Mouse (Mus musculus): ENCODE data around the gene Pitx1. TPM values are rescaled to one million over a fixed set of nuclear protein-coding genes. Genes with fewer than 3 reads are reported as not detected.
A peak's percentile ranks its signal among the peaks of the same experiment; 100 is the strongest.

Gene Pitx1
- polyA plus RNA-seq, 1 experiment from 2014 or later = not detected

DNA sequence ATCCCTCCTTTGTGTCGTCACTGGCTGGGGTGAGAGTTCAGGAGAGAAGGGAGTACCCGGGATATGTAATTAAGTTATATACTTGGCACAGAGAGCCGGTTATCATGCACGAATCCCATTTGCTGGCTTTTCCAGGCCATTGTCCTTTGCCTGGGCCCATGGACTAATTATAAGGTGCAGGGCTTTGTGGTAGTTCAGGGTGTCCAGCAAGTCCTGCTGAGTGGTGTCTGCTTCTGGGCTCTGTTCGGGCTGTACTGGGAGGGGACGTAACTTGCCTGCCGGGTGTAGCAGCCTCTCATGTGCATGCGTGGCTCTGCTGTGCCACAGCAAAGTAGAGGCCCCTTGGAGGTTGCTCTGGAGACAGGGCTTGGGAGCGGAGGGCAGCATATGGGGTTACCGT, 24.5 kb upstream of the Pitx1 start:
- H3K27me3 ChIP-seq (replicated peaks; ENCODE audit: insufficient read depth, low read length) = no peaks in the 10 kb centered on the region
- H3K4me2 ChIP-seq (replicated peaks; ENCODE audit: low read depth, low read length) = no peak overlapping the region
- no peak for TF ChIP-seq EP300 (IDR thresholded peaks at IDR 0.05)
- TF ChIP-seq CTCF (IDR thresholded peaks at IDR 0.05) = no peak
- ATAC-seq (no peak), DNase-seq (ENCODE audit: low spot score) (no peak)
- no peaks in the 10 kb centered on the region for H3K4me1 ChIP-seq (ENCODE audit: insufficient read depth, low read depth, low read length)
- H3K4me3 ChIP-seq (ENCODE audit: low read depth, low read length) = no peak overlapping the region
- H3K9ac ChIP-seq (replicated peaks; ENCODE audit: low read depth) = no peak overlapping the region
- no peaks in the 10 kb centered on the region for H3K9me3 ChIP-seq (ENCODE audit: low read length)
- 71% methylated on average over 10 of the region's 10 CpGs for WGBS
- H3K27ac ChIP-seq (ENCODE audit: low read length) = no peak overlapping the region
- no peaks in the 10 kb centered on the region for H3K36me3 ChIP-seq (ENCODE audit: insufficient read depth, low read length)

DNA sequence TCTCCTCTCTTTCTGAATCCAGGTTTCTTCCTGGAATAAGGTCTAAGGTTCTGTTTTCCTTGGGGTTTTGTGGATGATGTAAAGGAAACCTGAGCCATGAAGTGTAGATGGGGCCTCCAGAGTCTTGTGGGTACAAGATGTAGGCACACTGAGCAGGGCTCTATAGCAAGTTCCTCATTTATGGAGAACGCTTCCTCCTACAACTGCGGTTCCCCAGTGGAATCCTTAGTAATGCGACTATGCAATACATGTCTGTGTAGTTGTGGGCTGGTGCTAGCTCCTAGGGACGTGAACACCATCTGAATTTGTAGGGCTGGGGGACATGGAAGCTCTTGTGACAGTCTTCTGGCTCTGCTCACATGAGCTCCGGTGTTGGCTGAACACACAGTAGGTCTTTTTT, 22.5 kb upstream of the Pitx1 start:
- H3K27me3 ChIP-seq (replicated peaks; ENCODE audit: insufficient read depth, low read length) = no peaks in the 10 kb centered on the region
- 83% methylated on average over 5 of the region's 5 CpGs for WGBS
- no peak for DNase-seq (ENCODE audit: low spot score)
- ATAC-seq = no peak
- no peak overlapping the region for H3K9ac ChIP-seq (replicated peaks; ENCODE audit: low read depth)
- H3K36me3 ChIP-seq (ENCODE audit: insufficient read depth, low read length) = no peaks in the 10 kb centered on the region
- no peaks in the 10 kb centered on the region for H3K4me1 ChIP-seq (ENCODE audit: insufficient read depth, low read depth, low read length)
- TF ChIP-seq EP300 (IDR thresholded peaks at IDR 0.05) (no peak), CTCF (IDR thresholded peaks at IDR 0.05) (no peak)
- H3K4me2 ChIP-seq (replicated peaks; ENCODE audit: low read depth, low read length) = no peak overlapping the region
- no peak overlapping the region for H3K4me3 ChIP-seq (ENCODE audit: low read depth, low read length)
- no peaks in the 10 kb centered on the region for H3K9me3 ChIP-seq (ENCODE audit: low read length)
- H3K27ac ChIP-seq (ENCODE audit: low read length) = no peak overlapping the region

DNA sequence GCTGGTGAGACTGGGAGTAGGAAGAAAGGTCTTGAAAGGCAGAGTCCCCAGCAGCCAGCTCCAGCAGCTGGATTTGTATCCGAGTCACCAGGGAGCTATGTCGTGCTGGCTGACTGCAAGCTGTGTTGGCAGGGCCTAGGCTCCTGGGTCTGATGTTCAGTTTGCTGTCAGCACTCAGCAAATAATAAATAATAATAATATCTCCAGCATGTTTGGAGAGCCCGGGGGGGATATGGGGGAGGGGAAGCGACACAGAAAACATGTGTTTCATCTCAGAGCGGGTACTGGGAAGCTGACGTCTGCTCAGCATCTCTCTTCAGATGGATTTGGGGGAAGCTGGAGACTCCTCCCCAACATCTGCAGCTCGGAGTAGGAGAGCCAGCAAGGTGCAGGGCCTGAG, 19.8 kb upstream of the Pitx1 start:
- peak; percentile 16 for DNase-seq (ENCODE audit: low spot score)

DNA sequence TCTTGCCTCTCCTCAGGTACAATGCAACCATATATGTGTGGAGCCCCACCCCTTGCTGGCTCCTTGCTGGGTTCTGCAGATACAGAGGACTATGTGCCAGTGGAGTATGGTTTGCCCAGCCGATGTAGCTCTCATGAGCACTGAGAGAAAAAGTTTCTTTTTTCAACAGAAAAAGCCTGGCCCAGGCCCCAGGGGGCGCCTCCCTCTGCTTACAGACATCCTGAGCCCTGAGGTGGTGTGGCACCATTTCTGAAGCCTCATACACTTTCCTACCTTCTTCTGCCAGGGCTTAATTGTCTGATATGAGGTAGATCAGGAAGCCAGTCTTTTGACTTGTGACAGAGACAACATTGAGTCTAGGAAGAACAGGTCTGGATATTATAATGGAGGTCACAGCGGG, 16.2 kb upstream of the Pitx1 start:
- DNase-seq (ENCODE audit: low spot score) = no peak
- 65% methylated on average over 3 of the region's 3 CpGs for WGBS
- Histone ChIP-seq H3K9me3 (ENCODE audit: low read length) (no peaks in the 10 kb centered on the region), H3K4me1 (ENCODE audit: insufficient read depth, low read depth, low read length) (no peaks in the 10 kb centered on the region), H3K36me3 (ENCODE audit: insufficient read depth, low read length) (no peaks in the 10 kb centered on the region), H3K4me3 (ENCODE audit: low read depth, low read length) (no peak overlapping the region), H3K9ac (replicated peaks; ENCODE audit: low read depth) (no peak overlapping the region), H3K27ac (ENCODE audit: low read length) (no peak overlapping the region), H3K4me2 (replicated peaks; ENCODE audit: low read depth, low read length) (no peak overlapping the region), H3K27me3 (replicated peaks; ENCODE audit: insufficient read depth, low read length) (0 out of 2 replicates have a peak, but pooled peaks cover 5% of the 10 kb centered on the region)
- no peak for ATAC-seq
- TF ChIP-seq EP300 (IDR thresholded peaks at IDR 0.05) (no peak), CTCF (IDR thresholded peaks at IDR 0.05) (no peak)

More for the DNA sequence above, 19.8 kb upstream of the Pitx1 start:
- Histone ChIP-seq H3K4me1 (ENCODE audit: insufficient read depth, low read depth, low read length) (no peaks in the 10 kb centered on the region), H3K36me3 (ENCODE audit: insufficient read depth, low read length) (no peaks in the 10 kb centered on the region), H3K9ac (replicated peaks; ENCODE audit: low read depth) (no peak overlapping the region), H3K27ac (ENCODE audit: low read length) (no peak overlapping the region), H3K4me2 (replicated peaks; ENCODE audit: low read depth, low read length) (no peak overlapping the region), H3K9me3 (ENCODE audit: low read length) (no peaks in the 10 kb centered on the region), H3K4me3 (ENCODE audit: low read depth, low read length) (no peak overlapping the region), H3K27me3 (replicated peaks; ENCODE audit: insufficient read depth, low read length) (no peaks in the 10 kb centered on the region)
- ATAC-seq = peak; percentile 49
- TF ChIP-seq EP300 (IDR thresholded peaks at IDR 0.05) (no peak), CTCF (IDR thresholded peaks at IDR 0.05) (no peak)
- 32% methylated on average over 7 of the region's 7 CpGs for WGBS

DNA sequence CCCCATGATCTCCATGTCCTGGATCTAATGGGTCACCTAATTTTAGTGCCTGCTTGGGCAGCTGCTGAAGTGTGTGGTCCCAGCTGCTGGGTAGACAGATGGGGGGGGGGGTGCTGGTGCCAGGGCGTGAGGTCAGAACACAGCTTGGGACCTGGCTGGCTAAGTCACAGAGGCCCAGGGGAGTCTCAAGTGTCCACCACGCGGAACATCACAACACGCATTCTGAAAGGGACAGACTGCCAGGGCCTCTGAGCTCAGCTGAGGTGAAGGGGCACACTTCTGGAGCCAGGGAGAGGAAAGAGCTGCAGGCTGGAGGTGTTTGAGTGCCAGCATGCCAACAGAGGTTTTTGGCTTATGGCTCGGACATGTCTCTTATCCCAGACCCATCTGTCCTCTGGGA, 14.7 kb upstream of the Pitx1 start:
- H3K9ac ChIP-seq (replicated peaks; ENCODE audit: low read depth) = no peak overlapping the region
- H3K9me3 ChIP-seq (ENCODE audit: low read length) = no peaks in the 10 kb centered on the region
- H3K4me2 ChIP-seq (replicated peaks; ENCODE audit: low read depth, low read length) = no peak overlapping the region
- no peak overlapping the region for H3K4me3 ChIP-seq (ENCODE audit: low read depth, low read length)
- no peaks in the 10 kb centered on the region for H3K4me1 ChIP-seq (ENCODE audit: insufficient read depth, low read depth, low read length)
- H3K27ac ChIP-seq (ENCODE audit: low read length) = no peak overlapping the region
- H3K27me3 ChIP-seq (replicated peaks; ENCODE audit: insufficient read depth, low read length) = 0 out of 2 replicates have a peak, but pooled peaks cover 5% of the 10 kb centered on the region
- no peak for DNase-seq (ENCODE audit: low spot score)
- WGBS = 67% methylated on average over 5 of the region's 5 CpGs
- no peaks in the 10 kb centered on the region for H3K36me3 ChIP-seq (ENCODE audit: insufficient read depth, low read length)
- TF ChIP-seq CTCF (IDR thresholded peaks at IDR 0.05) (no peak), EP300 (IDR thresholded peaks at IDR 0.05) (no peak)
- no peak for ATAC-seq

DNA sequence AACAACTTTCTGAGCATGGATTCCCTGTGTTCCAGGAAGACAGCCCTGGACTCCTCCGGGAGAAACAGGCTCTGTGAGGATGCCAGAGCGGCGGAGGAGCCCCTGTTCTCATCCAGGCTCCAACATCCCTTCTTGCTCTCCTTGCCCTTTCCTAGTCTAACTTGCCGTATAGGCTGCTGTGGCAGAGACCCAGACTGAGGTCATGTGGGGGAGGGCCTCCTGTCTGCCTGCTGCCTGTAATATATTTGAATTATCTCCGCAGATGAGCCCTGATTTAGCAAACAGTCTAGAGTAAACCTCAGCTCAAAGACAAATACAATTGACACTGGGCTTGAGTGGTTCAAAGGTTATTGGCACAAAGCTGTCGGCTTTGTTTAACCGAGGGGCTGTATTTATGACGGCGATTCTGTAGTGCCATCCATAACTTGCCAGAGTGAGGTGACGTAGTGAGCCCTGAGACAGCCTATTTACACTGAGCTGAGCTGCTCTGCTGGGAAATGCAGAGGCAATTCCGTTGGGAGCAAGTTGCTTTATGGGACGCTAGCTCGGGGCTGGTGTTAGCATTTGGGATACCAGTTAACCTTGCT, 12.7 kb upstream of the Pitx1 start:
- H3K4me2 ChIP-seq (replicated peaks; ENCODE audit: low read depth, low read length) = no peak overlapping the region
- H3K4me3 ChIP-seq (ENCODE audit: low read depth, low read length) = no peak overlapping the region
- no peak for ATAC-seq
- H3K27me3 ChIP-seq (replicated peaks; ENCODE audit: insufficient read depth, low read length) = 0 out of 2 replicates have a peak, but pooled peaks cover 5% of the 10 kb centered on the region
- H3K36me3 ChIP-seq (ENCODE audit: insufficient read depth, low read length) = no peaks in the 10 kb centered on the region
- 15% methylated on average over 13 of the region's 13 CpGs for WGBS
- H3K9ac ChIP-seq (replicated peaks; ENCODE audit: low read depth) = no peak overlapping the region
- TF ChIP-seq CTCF (IDR thresholded peaks at IDR 0.05) = no peak
- no peak for TF ChIP-seq EP300 (IDR thresholded peaks at IDR 0.05)
- no peak overlapping the region for H3K27ac ChIP-seq (ENCODE audit: low read length)
- no peak for DNase-seq (ENCODE audit: low spot score)
- 0 out of 2 replicates have a peak, but pooled peaks cover 3% of the 10 kb centered on the region for H3K9me3 ChIP-seq (ENCODE audit: low read length)
- H3K4me1 ChIP-seq (ENCODE audit: insufficient read depth, low read depth, low read length) = no peaks in the 10 kb centered on the region
